Mouse (Mus musculus): ENCODE measurements around the gene Kalrn. TPM values are rescaled to one million over a fixed set of nuclear protein-coding genes. Genes with fewer than 3 reads are reported as not detected.

Kalrn gene
- polyA plus RNA-seq, 1 experiment, result 43.0 TPM

GRCm38 (mm10) chr16:34508125-34508524 is 65.2 kb downstream of the Kalrn start:
- H3K27ac ChIP-seq (ENCODE audit: insufficient read depth, low read depth, low read length), result no peak overlapping the region
- H3K4me1 ChIP-seq (ENCODE audit: control insufficient read depth, insufficient read depth, insufficient read length, low read length), result no peaks in the 10 kb centered on the region
- WGBS, result 51% methylated on average over 1 of the region's 1 CpGs
- no peak for TF ChIP-seq CTCF (IDR thresholded peaks at IDR 0.05; ENCODE audit: extremely low read depth, insufficient read length, insufficient replicate concordance, low read depth, low read length)
- no peaks in the 10 kb centered on the region for H3K36me3 ChIP-seq (ENCODE audit: control insufficient read depth, insufficient read depth, low read length)
- no peak overlapping the region for H3K4me3 ChIP-seq (ENCODE audit: low read depth, low read length)
- H3K27me3 ChIP-seq (ENCODE audit: control insufficient read depth, insufficient read depth, low read length), result no peaks in the 10 kb centered on the region

GRCm38 (mm10) chr16:34506048-34506447 is 67.3 kb downstream of the Kalrn start:
- H3K4me3 ChIP-seq (ENCODE audit: low read depth, low read length), result no peak overlapping the region
- TF ChIP-seq CTCF (IDR thresholded peaks at IDR 0.05; ENCODE audit: extremely low read depth, insufficient read length, insufficient replicate concordance, low read depth, low read length), result no peak
- TF ChIP-seq POLR2A (IDR thresholded peaks at IDR 0.05; ENCODE audit: low read depth, low read length), result no peak
- H3K36me3 ChIP-seq (ENCODE audit: control insufficient read depth, insufficient read depth, low read length), result no peaks in the 10 kb centered on the region
- no peak overlapping the region for H3K27ac ChIP-seq (ENCODE audit: insufficient read depth, low read depth, low read length)
- H3K4me1 ChIP-seq (ENCODE audit: control insufficient read depth, insufficient read depth, insufficient read length, low read length), result no peaks in the 10 kb centered on the region
- no peaks in the 10 kb centered on the region for H3K27me3 ChIP-seq (ENCODE audit: control insufficient read depth, insufficient read depth, low read length)
- 74% methylated on average over 2 of the region's 2 CpGs for WGBS

DNA sequence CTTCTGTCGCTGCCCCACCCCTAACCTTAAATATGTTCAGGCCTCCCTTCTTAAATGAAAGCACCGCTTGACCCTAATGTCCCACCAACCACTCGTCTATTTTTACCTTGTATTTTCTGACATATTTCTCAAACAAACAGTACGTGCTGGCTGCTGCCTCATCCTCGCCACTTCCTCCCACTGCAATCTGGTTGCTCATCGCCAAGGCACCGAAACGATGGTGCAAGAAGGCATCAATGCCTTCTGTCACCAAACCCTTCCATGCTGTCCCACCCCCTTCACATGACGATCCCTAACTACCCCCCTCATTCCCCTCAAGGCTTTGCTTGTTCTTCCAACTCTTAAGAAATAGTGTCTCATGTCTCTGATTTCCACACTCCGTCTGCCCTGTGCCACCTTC is 69.1 kb downstream of the Kalrn start:
- 83% methylated on average over 10 of the region's 10 CpGs for WGBS
- no peaks in the 10 kb centered on the region for H3K4me1 ChIP-seq (ENCODE audit: control insufficient read depth, insufficient read depth, insufficient read length, low read length)
- H3K36me3 ChIP-seq (ENCODE audit: control insufficient read depth, insufficient read depth, low read length), result no peaks in the 10 kb centered on the region
- no peaks in the 10 kb centered on the region for H3K27me3 ChIP-seq (ENCODE audit: control insufficient read depth, insufficient read depth, low read length)
- H3K4me3 ChIP-seq (ENCODE audit: low read depth, low read length), result no peak overlapping the region
- TF ChIP-seq CTCF (IDR thresholded peaks at IDR 0.05; ENCODE audit: extremely low read depth, insufficient read length, insufficient replicate concordance, low read depth, low read length) (no peak), POLR2A (IDR thresholded peaks at IDR 0.05; ENCODE audit: low read depth, low read length) (no peak)
- H3K27ac ChIP-seq (ENCODE audit: insufficient read depth, low read depth, low read length), result no peak overlapping the region

DNA sequence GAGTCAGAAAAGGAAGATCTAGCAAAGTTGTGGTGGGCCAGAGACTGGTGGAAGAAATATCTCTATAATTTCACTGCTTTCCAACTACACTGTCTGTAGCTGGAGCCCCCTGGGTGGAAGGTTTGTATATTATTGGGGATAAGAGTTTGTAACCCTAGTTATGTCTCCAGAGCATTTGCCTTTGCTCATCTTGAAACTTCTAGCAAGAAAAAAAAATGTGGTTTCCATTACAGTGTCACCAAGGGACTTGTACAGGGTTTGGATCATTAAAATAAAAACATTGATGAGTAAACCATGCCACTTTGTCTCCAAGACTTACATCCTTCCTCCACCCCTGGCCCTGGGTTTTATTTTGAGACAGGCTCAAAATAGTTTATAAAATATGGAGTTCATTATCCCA is 71.2 kb downstream of the Kalrn start:
- H3K27me3 ChIP-seq (ENCODE audit: control insufficient read depth, insufficient read depth, low read length), result no peaks in the 10 kb centered on the region
- no peaks in the 10 kb centered on the region for H3K4me1 ChIP-seq (ENCODE audit: control insufficient read depth, insufficient read depth, insufficient read length, low read length)
- no peaks in the 10 kb centered on the region for H3K36me3 ChIP-seq (ENCODE audit: control insufficient read depth, insufficient read depth, low read length)
- TF ChIP-seq POLR2A (IDR thresholded peaks at IDR 0.05; ENCODE audit: low read depth, low read length) (no peak), CTCF (IDR thresholded peaks at IDR 0.05; ENCODE audit: extremely low read depth, insufficient read length, insufficient replicate concordance, low read depth, low read length) (no peak)
- H3K4me3 ChIP-seq (ENCODE audit: low read depth, low read length), result no peak overlapping the region
- H3K27ac ChIP-seq (ENCODE audit: insufficient read depth, low read depth, low read length), result no peak overlapping the region

GRCm38 (mm10) chr16:34494741-34495140 is 78.6 kb downstream of the Kalrn start:
- WGBS, result 96% methylated on average over 1 of the region's 1 CpGs
- Histone ChIP-seq H3K27ac (ENCODE audit: insufficient read depth, low read depth, low read length) (no peak overlapping the region), H3K36me3 (ENCODE audit: control insufficient read depth, insufficient read depth, low read length) (no peaks in the 10 kb centered on the region), H3K4me1 (ENCODE audit: control insufficient read depth, insufficient read depth, insufficient read length, low read length) (peaks cover 5% of the 10 kb centered on the region; the same call in 1 of the 2 replicates), H3K4me3 (ENCODE audit: low read depth, low read length) (no peak overlapping the region), H3K27me3 (ENCODE audit: control insufficient read depth, insufficient read depth, low read length) (no peaks in the 10 kb centered on the region)
- no peak for TF ChIP-seq POLR2A (IDR thresholded peaks at IDR 0.05; ENCODE audit: low read depth, low read length)
- TF ChIP-seq CTCF (IDR thresholded peaks at IDR 0.05; ENCODE audit: extremely low read depth, insufficient read length, insufficient replicate concordance, low read depth, low read length), result no peak

DNA sequence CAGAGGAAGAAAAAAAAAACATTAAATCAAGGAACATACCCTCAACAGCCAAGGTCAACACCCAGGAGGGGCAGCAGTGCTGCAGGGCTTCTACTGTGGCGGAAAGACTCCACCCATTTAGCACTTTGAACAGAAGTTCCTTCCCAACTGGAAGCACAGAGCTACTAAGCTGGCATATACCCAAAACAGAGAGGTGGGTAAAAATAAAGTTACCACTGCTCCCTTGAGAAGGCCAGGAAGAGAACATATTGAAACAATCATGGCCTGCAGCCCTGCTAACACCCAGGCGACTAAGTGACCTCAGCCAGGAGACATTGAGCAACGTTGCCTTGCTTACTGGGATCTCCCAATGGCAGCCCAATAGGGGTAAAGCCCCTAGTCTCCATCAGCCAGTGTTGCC is 79.4 kb downstream of the Kalrn start:
- Histone ChIP-seq H3K4me3 (ENCODE audit: low read depth, low read length) (no peak overlapping the region), H3K27me3 (ENCODE audit: control insufficient read depth, insufficient read depth, low read length) (no peaks in the 10 kb centered on the region), H3K27ac (ENCODE audit: insufficient read depth, low read depth, low read length) (no peak overlapping the region), H3K4me1 (ENCODE audit: control insufficient read depth, insufficient read depth, insufficient read length, low read length) (peaks cover 5% of the 10 kb centered on the region; the same call in 1 of the 2 replicates), H3K36me3 (ENCODE audit: control insufficient read depth, insufficient read depth, low read length) (no peaks in the 10 kb centered on the region)
- WGBS, result 43% methylated on average over 3 of the region's 3 CpGs
- no peak for TF ChIP-seq POLR2A (IDR thresholded peaks at IDR 0.05; ENCODE audit: low read depth, low read length)
- no peak for TF ChIP-seq CTCF (IDR thresholded peaks at IDR 0.05; ENCODE audit: extremely low read depth, insufficient read length, insufficient replicate concordance, low read depth, low read length)

GRCm38 (mm10) chr16:34491225-34491624 is 82.1 kb downstream of the Kalrn start:
- H3K4me3 ChIP-seq (ENCODE audit: low read depth, low read length), result no peak overlapping the region
- H3K27ac ChIP-seq (ENCODE audit: insufficient read depth, low read depth, low read length), result no peak overlapping the region
- no peaks in the 10 kb centered on the region for H3K36me3 ChIP-seq (ENCODE audit: control insufficient read depth, insufficient read depth, low read length)
- H3K4me1 ChIP-seq (ENCODE audit: control insufficient read depth, insufficient read depth, insufficient read length, low read length), result peaks cover 5% of the 10 kb centered on the region; the same call in 1 of the 2 replicates
- H3K27me3 ChIP-seq (ENCODE audit: control insufficient read depth, insufficient read depth, low read length), result no peaks in the 10 kb centered on the region
- 83% methylated on average over 8 of the region's 8 CpGs for WGBS
- TF ChIP-seq CTCF (IDR thresholded peaks at IDR 0.05; ENCODE audit: extremely low read depth, insufficient read length, insufficient replicate concordance, low read depth, low read length) (no peak), POLR2A (IDR thresholded peaks at IDR 0.05; ENCODE audit: low read depth, low read length) (no peak)

- WGBS, result 38% methylated on average over 8 of the region's 8 CpGs
- H3K36me3 ChIP-seq (ENCODE audit: control insufficient read depth, insufficient read depth, low read length), result no peaks in the 10 kb centered on the region
- H3K27ac ChIP-seq (ENCODE audit: insufficient read depth, low read depth, low read length), result no peak overlapping the region
- peaks cover 5% of the 10 kb centered on the region; the same call in 1 of the 2 replicates for H3K4me1 ChIP-seq (ENCODE audit: control insufficient read depth, insufficient read depth, insufficient read length, low read length)
- H3K27me3 ChIP-seq (ENCODE audit: control insufficient read depth, insufficient read depth, low read length), result no peaks in the 10 kb centered on the region
- TF ChIP-seq CTCF (IDR thresholded peaks at IDR 0.05; ENCODE audit: extremely low read depth, insufficient read length, insufficient replicate concordance, low read depth, low read length), result no peak
- TF ChIP-seq POLR2A (IDR thresholded peaks at IDR 0.05; ENCODE audit: low read depth, low read length), result no peak
- H3K4me3 ChIP-seq (ENCODE audit: low read depth, low read length), result no peak overlapping the region
These were observed 82.8 kb downstream of the Kalrn start for GRCm38 (mm10) chr16:34490506-34490905.
